Mouse (Mus musculus): ENCODE measurements around the gene Dgke. TPM values are rescaled to one million over a fixed set of nuclear protein-coding genes. Genes with fewer than 3 reads are reported as not detected.
"Not testable (repeated sequence)": the region's sequence is repeated elsewhere in the genome, so short reads cannot be mapped to it uniquely, and the experiment has no call there.

The Dgke gene
- polyA plus RNA-seq (2016; fragmentation: Nextera tagmentation; extraction: Ambion mirVana), result 9.5 and 9.6 TPM in 2 replicates

DNA sequence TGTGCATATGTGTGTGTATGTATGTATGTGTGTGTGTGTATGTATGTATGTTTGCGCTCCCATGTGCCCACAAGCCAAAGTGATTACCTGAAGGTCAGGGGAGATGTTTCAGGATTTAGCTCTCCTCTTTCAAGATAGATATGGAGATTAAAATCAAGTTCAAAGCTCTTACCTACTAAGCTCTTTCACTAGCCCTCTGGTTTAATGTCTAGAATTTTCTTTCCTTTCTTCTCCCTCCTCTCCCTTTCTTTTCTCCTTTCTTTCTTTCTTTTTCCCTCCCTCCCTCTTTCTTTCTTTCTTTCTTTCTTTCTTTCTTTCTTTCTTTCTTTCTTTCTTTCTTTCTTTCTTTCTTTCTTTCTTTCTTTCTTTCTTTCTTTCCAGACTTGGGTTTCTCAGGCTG lies at the start of gene Dgke:
Dgke (minus strand) TSS at position 101 of the 400 bp plus-strand sequence.
- no peaks in the 10 kb centered on the region for H3K36me3 ChIP-seq
- 93% methylated on average over 1 of the region's 1 CpGs for WGBS
- H3K9ac ChIP-seq (replicated peaks), result no peak within 1 kb of the TSS
- no peak within 1 kb of the TSS for H3K27ac ChIP-seq (replicated peaks)
- no peak for ATAC-seq (ENCODE audit: low FRiP score, low read depth)
- H3K4me3 ChIP-seq, result no peak within 1 kb of the TSS
- H3K4me2 ChIP-seq (replicated peaks), result no peak within 1 kb of the TSS
- no peaks in the 10 kb centered on the region for H3K4me1 ChIP-seq
- H3K9me3 ChIP-seq, result no peaks in the 10 kb centered on the region
- no peaks in the 10 kb centered on the region; the same call in 1 of the 2 replicates for H3K27me3 ChIP-seq

- Histone ChIP-seq H3K27ac (replicated peaks) (no peak overlapping the region), H3K4me2 (replicated peaks) (no peak overlapping the region), H3K9ac (replicated peaks) (no peak overlapping the region), H3K4me1 (no peaks in the 10 kb centered on the region), H3K27me3 (no peaks in the 10 kb centered on the region; the same call in 1 of the 2 replicates), H3K4me3 (no peak overlapping the region), H3K9me3 (no peaks in the 10 kb centered on the region), H3K36me3 (no peaks in the 10 kb centered on the region)
- ATAC-seq (ENCODE audit: low FRiP score, low read depth), result no peak
- 28% methylated on average over 12 of the region's 12 CpGs for WGBS
Measured at GRCm38 (mm10) chr11:89107180-89107807, 40.6 kb upstream of the Dgke start.

DNA sequence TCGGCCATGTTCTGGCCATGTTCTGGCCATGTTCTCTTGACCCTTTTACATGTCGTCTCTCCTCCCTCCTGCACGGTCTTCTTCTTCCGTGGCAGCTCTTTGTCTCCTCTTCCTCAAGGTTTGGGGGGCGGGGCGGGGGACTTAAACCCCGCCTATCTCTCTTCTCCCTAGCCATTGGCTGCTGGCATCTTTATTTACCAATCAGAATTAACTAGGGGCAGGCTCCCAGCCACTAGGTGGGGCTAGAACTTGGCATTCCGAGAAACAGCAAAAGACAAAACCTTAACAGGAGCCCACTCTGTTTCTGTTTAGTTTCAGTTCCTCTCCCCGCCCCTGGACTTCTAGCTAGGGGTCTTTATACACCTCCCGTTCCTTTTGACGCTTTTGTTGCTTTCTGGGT lies 39.2 kb upstream of the Dgke start:
- Histone ChIP-seq H3K4me1 (peaks cover 3% of the 10 kb centered on the region), H3K27ac (replicated peaks) (no peak overlapping the region), H3K9ac (replicated peaks) (no peak overlapping the region), H3K4me3 (no peak overlapping the region), H3K27me3 (no peaks in the 10 kb centered on the region; the same call in 1 of the 2 replicates), H3K4me2 (replicated peaks) (no peak overlapping the region), H3K9me3 (no peaks in the 10 kb centered on the region), H3K36me3 (no peaks in the 10 kb centered on the region)
- ATAC-seq (ENCODE audit: low FRiP score, low read depth), result no peak
- 87% methylated on average over 11 of the region's 11 CpGs for WGBS

DNA sequence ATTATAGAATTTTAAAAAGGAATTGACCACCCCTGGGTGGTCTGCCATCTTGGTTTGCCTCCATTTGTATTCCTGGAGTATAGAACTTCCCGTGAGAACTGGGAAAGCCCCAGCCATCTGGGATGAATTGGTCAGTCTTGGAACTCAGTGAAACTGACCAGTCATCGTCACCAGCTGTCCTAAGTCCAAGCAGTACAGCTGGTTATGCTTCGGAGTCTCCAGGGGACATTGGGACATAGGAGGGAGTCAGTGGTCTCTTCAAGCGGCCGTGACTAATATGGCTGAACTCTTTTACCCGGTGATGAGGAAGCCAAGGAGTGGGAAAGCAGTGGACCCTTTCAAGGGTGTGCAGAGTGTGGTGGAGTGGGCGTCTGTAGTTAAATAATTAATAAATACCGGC lies 38.6 kb upstream of the Dgke start:
- H3K36me3 ChIP-seq, result no peaks in the 10 kb centered on the region
- no peak for ATAC-seq (ENCODE audit: low FRiP score, low read depth)
- no peak overlapping the region for H3K27ac ChIP-seq (replicated peaks)
- no peak overlapping the region for H3K9ac ChIP-seq (replicated peaks)
- H3K27me3 ChIP-seq, result no peaks in the 10 kb centered on the region; the same call in 1 of the 2 replicates
- no peak overlapping the region for H3K4me3 ChIP-seq
- H3K4me1 ChIP-seq, result peaks cover 6% of the 10 kb centered on the region
- no peaks in the 10 kb centered on the region for H3K9me3 ChIP-seq
- WGBS, result 92% methylated on average over 8 of the region's 8 CpGs
- no peak overlapping the region for H3K4me2 ChIP-seq (replicated peaks)

GRCm38 (mm10) chr11:89103166-89103565 lies 36.5 kb upstream of the Dgke start:
- ATAC-seq (ENCODE audit: low FRiP score, low read depth), result no peak
- no peaks in the 10 kb centered on the region; the same call in 1 of the 2 replicates for H3K27me3 ChIP-seq
- H3K27ac ChIP-seq (replicated peaks), result no peak overlapping the region

DNA sequence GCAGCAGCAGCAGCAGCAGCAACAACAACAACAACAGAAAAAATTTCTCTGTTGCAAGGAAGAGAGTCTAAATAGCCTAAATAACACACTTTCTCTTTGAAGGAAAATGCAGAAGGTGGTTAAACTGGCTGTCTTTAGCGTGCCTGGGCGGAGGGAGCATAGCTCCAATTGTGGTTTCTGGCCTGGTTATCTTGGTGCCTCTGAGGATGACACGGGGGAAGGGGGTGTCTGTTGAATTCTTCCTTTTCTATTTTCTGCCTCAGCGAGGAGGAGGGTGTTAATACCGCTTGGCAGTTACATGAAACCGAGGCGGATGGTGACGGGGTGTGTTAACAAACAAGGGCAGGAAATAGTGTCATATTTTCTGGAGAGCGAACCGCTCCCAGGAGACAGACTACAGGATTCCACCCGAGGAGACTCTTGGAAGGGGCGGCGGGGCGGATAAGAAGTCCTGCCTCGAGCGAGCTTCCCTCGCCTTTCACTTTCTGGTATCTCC lies 34.2 kb upstream of the Dgke start:
- H3K27ac ChIP-seq (replicated peaks), result no peak overlapping the region
- no peaks in the 10 kb centered on the region for H3K9me3 ChIP-seq
- WGBS, result 41% methylated on average over 17 of the region's 17 CpGs
- no peaks in the 10 kb centered on the region; the same call in 1 of the 2 replicates for H3K27me3 ChIP-seq
- peak overlapping the region; percentile 41 for H3K4me2 ChIP-seq (replicated peaks)
- peak overlapping the region; percentile 6; the same call in 1 of the 2 replicates for H3K4me3 ChIP-seq
- no peaks in the 10 kb centered on the region for H3K36me3 ChIP-seq
- no peak for ATAC-seq (ENCODE audit: low FRiP score, low read depth)
- H3K9ac ChIP-seq (replicated peaks), result no peak overlapping the region
- peaks cover 6% of the 10 kb centered on the region for H3K4me1 ChIP-seq

More at GRCm38 (mm10) chr11:89103166-89103565, 36.5 kb upstream of the Dgke start:
- no peak overlapping the region for H3K4me3 ChIP-seq
- H3K4me1 ChIP-seq, result peaks cover 6% of the 10 kb centered on the region
- no peaks in the 10 kb centered on the region for H3K36me3 ChIP-seq
- H3K9me3 ChIP-seq, result no peaks in the 10 kb centered on the region
- 94% methylated on average over 14 of the region's 14 CpGs for WGBS
- H3K4me2 ChIP-seq (replicated peaks), result no peak overlapping the region
- no peak overlapping the region for H3K9ac ChIP-seq (replicated peaks)

DNA sequence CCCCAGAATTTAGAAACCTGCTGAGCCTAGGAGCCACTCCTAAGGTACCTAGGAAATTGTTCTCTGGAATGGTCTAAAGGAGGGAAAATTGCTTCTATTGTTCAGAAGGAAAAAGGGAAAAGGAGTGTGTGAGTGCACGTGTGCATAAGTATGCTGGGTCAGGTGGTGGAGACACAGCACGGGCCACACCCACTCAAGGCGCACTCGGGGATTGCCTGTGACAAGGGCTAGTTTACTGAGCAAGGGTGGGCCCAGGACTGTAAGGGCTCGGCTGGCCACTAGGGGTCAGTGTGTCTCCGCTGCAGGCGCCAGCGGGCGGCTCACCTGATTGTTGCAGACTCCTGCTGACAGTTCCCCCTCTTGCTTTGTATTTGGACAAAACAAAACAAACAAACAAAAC lies 33.8 kb upstream of the Dgke start:
- no peak overlapping the region for H3K9ac ChIP-seq (replicated peaks)
- H3K27me3 ChIP-seq, result no peaks in the 10 kb centered on the region; the same call in 1 of the 2 replicates
- no peaks in the 10 kb centered on the region for H3K9me3 ChIP-seq
- no peak overlapping the region for H3K27ac ChIP-seq (replicated peaks)
- H3K36me3 ChIP-seq, result no peaks in the 10 kb centered on the region
- H3K4me2 ChIP-seq (replicated peaks), result peak overlapping the region; percentile 41
- peak; percentile 80 for ATAC-seq (ENCODE audit: low FRiP score, low read depth)
- peak overlapping the region; percentile 6; the same call in 1 of the 2 replicates for H3K4me3 ChIP-seq
- peaks cover 6% of the 10 kb centered on the region for H3K4me1 ChIP-seq
- WGBS, result 3% methylated on average over 9 of the region's 9 CpGs

DNA sequence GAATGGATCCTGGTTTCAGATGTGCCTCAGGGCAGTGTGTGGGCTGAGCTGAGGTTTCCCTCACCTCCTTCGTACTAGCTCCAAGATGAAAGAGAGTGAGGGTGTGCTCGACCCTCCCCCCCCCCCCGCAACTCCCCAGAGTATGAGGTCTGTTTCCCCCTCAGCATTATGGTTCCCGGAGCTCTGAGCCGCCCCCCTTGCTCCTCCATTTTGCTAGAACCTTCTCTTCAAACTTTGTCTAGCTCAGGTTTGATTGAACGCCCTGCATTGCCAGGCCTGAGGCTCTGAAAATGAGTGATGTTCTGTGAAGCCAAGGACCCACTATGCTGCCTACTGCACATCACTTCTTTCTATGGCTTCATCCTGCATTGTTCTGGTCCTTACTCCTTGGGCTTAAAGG lies 32.3 kb upstream of the Dgke start:
- H3K4me2 ChIP-seq (replicated peaks), result no peak overlapping the region
- H3K36me3 ChIP-seq, result no peaks in the 10 kb centered on the region
- peaks cover 6% of the 10 kb centered on the region for H3K4me1 ChIP-seq
- H3K27me3 ChIP-seq, result no peaks in the 10 kb centered on the region; the same call in 1 of the 2 replicates
- no peak overlapping the region for H3K27ac ChIP-seq (replicated peaks)
- WGBS, result 75% methylated on average over 6 of the region's 6 CpGs
- no peaks in the 10 kb centered on the region for H3K9me3 ChIP-seq
- ATAC-seq (ENCODE audit: low FRiP score, low read depth), result no peak
- H3K9ac ChIP-seq (replicated peaks), result no peak overlapping the region
- H3K4me3 ChIP-seq, result no peak overlapping the region

DNA sequence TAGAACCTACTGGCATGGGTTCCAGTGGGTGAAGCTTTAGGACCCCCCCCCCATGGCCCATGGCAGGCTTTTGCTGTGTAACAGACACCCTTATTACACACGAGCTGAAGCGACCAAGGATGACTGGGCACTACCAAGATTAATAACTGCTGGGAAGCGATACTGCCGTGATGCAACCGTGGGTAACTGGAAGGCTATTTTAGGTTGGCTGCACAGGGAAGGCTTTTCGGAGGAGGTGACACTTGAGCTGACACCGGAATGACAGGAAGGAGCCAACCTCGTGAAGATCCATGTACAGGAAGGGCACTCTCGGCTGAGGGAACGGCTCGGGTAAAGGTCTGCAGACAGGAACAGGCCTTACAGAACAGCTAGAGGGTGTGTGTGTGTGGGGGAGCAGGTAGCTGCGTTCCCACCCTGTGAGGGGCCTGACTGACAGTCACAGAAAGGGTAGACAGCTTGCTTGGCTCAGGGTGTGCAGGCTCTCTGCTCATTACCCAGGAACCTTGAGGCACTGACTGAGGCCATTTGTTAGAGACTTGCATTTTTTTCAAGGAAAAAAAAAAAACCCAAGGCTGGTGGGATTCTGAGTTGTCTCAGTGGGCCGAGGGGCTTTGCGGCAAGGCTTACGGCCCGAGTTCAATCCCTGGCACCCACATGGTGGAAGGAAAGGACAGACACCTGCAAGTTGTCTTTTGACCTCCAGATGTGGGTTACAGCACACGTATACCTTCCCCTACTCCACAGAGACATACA lies 31.6 kb upstream of the Dgke start:
- Histone ChIP-seq H3K36me3 (no peaks in the 10 kb centered on the region), H3K27me3 (no peaks in the 10 kb centered on the region; the same call in 1 of the 2 replicates), H3K4me1 (peaks cover 6% of the 10 kb centered on the region), H3K9me3 (no peaks in the 10 kb centered on the region), H3K4me3 (no peak overlapping the region), H3K27ac (replicated peaks) (no peak overlapping the region), H3K9ac (replicated peaks) (no peak overlapping the region), H3K4me2 (replicated peaks) (no peak overlapping the region)
- no peak for ATAC-seq (ENCODE audit: low FRiP score, low read depth)
- WGBS, result 86% methylated on average over 17 of the region's 17 CpGs

GRCm38 (mm10) chr11:89097292-89097691 lies 30.6 kb upstream of the Dgke start:
- H3K4me1 ChIP-seq; H3K27ac ChIP-seq (replicated peaks); ATAC-seq (ENCODE audit: low FRiP score, low read depth); H3K27me3 ChIP-seq; H3K9me3 ChIP-seq; H3K4me2 ChIP-seq (replicated peaks); H3K4me3 ChIP-seq; H3K36me3 ChIP-seq; H3K9ac ChIP-seq (replicated peaks): not testable (repeated sequence)
- WGBS, result 90% methylated on average over 10 of the region's 10 CpGs

- no peaks in the 10 kb centered on the region for H3K27me3 ChIP-seq
- no peaks in the 10 kb centered on the region for H3K36me3 ChIP-seq
Measured at GRCm38 (mm10) chr11:89095306-89095705, 28.7 kb upstream of the Dgke start.

GRCm38 (mm10) chr11:89092714-89093113 lies 26.1 kb upstream of the Dgke start:
- no peak overlapping the region for H3K4me2 ChIP-seq (replicated peaks)
- no peak for ATAC-seq (ENCODE audit: low FRiP score, low read depth)
- no peaks in the 10 kb centered on the region for H3K36me3 ChIP-seq
- H3K9ac ChIP-seq (replicated peaks), result no peak overlapping the region
- H3K4me1 ChIP-seq, result no peaks in the 10 kb centered on the region
- H3K4me3 ChIP-seq, result no peak overlapping the region
- no peaks in the 10 kb centered on the region for H3K9me3 ChIP-seq
- H3K27me3 ChIP-seq, result no peaks in the 10 kb centered on the region
- 86% methylated on average over 9 of the region's 9 CpGs for WGBS
- no peak overlapping the region for H3K27ac ChIP-seq (replicated peaks)

More at GRCm38 (mm10) chr11:89095306-89095705, 28.7 kb upstream of the Dgke start:
- 78% methylated on average over 3 of the region's 3 CpGs for WGBS
- no peak overlapping the region for H3K9ac ChIP-seq (replicated peaks)
- H3K4me1 ChIP-seq, result no peaks in the 10 kb centered on the region
- no peak overlapping the region for H3K27ac ChIP-seq (replicated peaks)
- no peak overlapping the region for H3K4me2 ChIP-seq (replicated peaks)
- no peak for ATAC-seq (ENCODE audit: low FRiP score, low read depth)
- no peaks in the 10 kb centered on the region for H3K9me3 ChIP-seq
- H3K4me3 ChIP-seq, result no peak overlapping the region
